Mouse (Mus musculus) embryonic fibroblast, embryonic 13.5 days (primary cell): ENCODE results near the gene Gpr156.

Source experiments
- CTCF ChIP-seq: IDR thresholded peaks from 2 replicates; pipeline ENCODE4 v1.5.1; 2011; ENCODE audit warnings: mild to moderate bottlenecking, control low read depth, low read length, moderate library complexity, borderline replicate concordance; ENCODE audit not compliant: insufficient read depth
- POLR2A ChIP-seq: IDR thresholded peaks from 2 replicates; pipeline ENCODE4 v1.6.1; 2011; ENCODE audit warnings: low read depth, mild to moderate bottlenecking, control low read depth, low read length, moderate library complexity

DNA sequence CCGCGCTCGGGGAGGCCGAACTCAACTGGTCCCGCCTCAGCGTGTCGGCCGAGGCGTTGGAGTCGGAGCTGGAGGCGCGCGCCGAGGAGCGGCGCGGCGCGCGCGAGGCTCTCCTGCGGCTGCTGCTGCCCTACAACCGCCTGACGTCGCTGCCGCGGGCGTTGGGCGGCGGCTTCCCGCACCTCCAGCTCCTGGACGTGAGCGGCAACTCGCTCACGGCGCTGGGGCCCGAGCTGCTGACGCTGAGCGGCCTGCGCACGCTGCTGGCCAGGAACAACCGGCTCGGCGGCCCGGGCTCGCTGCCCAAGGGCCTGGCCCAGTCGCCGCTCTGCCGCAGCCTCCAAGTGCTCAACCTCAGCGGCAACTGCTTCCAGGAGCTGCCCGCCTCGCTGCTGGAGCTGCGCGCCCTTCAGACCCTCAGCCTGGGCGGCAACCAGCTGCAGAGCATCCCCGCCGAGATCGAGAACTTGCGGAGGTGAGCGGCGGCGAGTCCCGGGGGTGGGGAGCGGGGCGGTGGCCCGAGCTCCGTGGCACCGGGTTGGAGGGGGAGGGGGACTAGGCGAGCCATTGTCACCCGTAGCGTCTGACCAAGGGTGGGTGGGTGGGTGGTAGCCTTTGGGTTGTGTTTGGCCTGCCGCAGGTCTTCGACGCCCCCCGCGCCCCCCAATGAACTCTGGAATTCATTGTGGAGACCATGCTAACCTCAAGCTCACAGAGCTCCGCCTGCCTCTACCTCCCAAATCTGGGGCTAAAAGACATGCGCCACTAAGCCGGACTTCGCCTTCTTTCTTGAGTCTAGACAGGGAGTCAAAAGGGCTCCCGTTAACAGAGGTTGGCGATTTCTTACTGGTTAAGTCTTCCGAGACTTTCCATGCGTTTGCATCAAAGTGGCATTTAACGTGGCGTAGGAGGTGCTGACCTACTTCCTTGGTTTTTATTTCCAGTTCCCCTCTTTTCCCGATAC is 47.5 kb upstream of the Gpr156 start:
- TF ChIP-seq CTCF (no peak), POLR2A (0 out of 2 replicates have a peak, but pooled peaks have one; percentile 59)
